ENCODE assay signal across 28 mouse cellular contexts in the genomic region with DNA sequence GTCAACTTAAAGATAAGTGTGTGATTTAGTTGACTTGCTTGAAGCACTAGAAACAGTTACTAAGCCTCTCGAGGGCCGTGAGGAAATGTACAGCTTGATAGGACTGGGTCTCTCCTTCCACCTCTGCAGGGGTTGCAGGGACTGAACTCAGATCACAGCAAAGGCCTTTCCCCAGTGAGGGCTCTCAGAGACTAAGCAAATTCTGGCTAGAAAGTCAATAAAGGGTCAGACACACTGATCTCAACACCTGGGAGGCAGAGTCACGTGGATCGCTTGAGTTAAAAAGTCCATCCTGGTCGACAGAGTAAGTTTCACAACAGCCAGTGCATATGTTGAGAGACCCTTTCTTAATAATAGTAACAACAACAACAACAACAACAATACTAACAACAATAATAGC. TPM values are rescaled to one million over a fixed set of nuclear protein-coding genes. Genes with fewer than 3 reads are reported as not detected.
"Had no signal": no experiment of that assay in that cellular context is flagged by ENCODE, and none has a peak within 500 bp of the region (broad histone marks: within the 10 kb centered on the region; RNA-seq: fewer than 3 reads in every experiment).

No protein-coding gene starts in this region.

- ATAC-seq: forebrain, postnatal 0 days; hindbrain, postnatal 0 days; intestine, embryonic 16.5 days had no signal

- H3K9ac ChIP-seq: forebrain, postnatal 0 days; heart, embryonic 12.5 days; hindbrain, embryonic 13.5 days; hindbrain, embryonic 15.5 days; kidney, embryonic 15.5 days; limb, embryonic 12.5 days; liver, embryonic 15.5 days had no signal

- H3K27me3 ChIP-seq: heart, embryonic 12.5 days; hindbrain, embryonic 13.5 days; hindbrain, embryonic 15.5 days; kidney, embryonic 15.5 days; limb, embryonic 12.5 days; liver, embryonic 15.5 days had no signal

- H3K4me3 ChIP-seq: heart, embryonic 10.5 days; heart, embryonic 12.5 days; hindbrain, embryonic 13.5 days; hindbrain, embryonic 15.5 days; kidney, embryonic 15.5 days; left cerebral cortex, adult 2 months; limb, embryonic 10.5 days; limb, embryonic 12.5 days; liver, embryonic 15.5 days had no signal

- H3K4me2 ChIP-seq: heart, embryonic 12.5 days; hindbrain, embryonic 13.5 days; hindbrain, embryonic 15.5 days; kidney, embryonic 15.5 days; limb, embryonic 12.5 days; liver, embryonic 15.5 days had no signal

- DNase-seq: forebrain, postnatal 0 days; gastrocnemius, postnatal 10 days; gastrocnemius, postnatal 25 days; heart, adult 18-20 months; heart, postnatal 14 days; heart, postnatal 36 days; kidney, adult 11 months; kidney, adult 9 months; kidney, postnatal 14 days; kidney, postnatal 36 days; layer of hippocampus, adult 9-11 months had no signal

- H3K4me1 ChIP-seq: heart, embryonic 10.5 days; heart, embryonic 12.5 days; hindbrain, embryonic 13.5 days; hindbrain, embryonic 15.5 days; kidney, embryonic 15.5 days; limb, embryonic 10.5 days; limb, embryonic 12.5 days had no signal

- H3K9me3 ChIP-seq: heart, embryonic 10.5 days; heart, embryonic 12.5 days; hindbrain, embryonic 13.5 days; hindbrain, embryonic 15.5 days; kidney, embryonic 15.5 days; limb, embryonic 10.5 days; limb, embryonic 12.5 days; liver, embryonic 15.5 days had no signal

- H3K27ac ChIP-seq: heart, embryonic 10.5 days; hindbrain, embryonic 13.5 days; hindbrain, embryonic 15.5 days; hindbrain, postnatal 0 days; kidney, embryonic 15.5 days; kidney, postnatal 0 days; left cerebral cortex, adult 2 months; limb, embryonic 10.5 days; limb, embryonic 12.5 days; liver, embryonic 15.5 days had no signal

RNA-seq across cellular contexts. Expression of gene Gm10570, which starts 27.4 kb away (rescaled TPM):
- total RNA-seq: gastrocnemius, postnatal 10 days; gastrocnemius, postnatal 25 days; granulocyte monocyte progenitor cell, adult 5-6 weeks; heart, adult 18-20 months; hematopoietic stem cell, adult 5-6 weeks; left cerebral cortex, postnatal 14 days had no signal
- polyA plus RNA-seq: hindbrain, embryonic 11.5 days; intestine, embryonic 14.5 days; intestine, embryonic 16.5 days; limb, embryonic 10.5 days; limb, embryonic 12.5 days; liver, embryonic 15.5 days had no signal

RNA-seq across cellular contexts. Expression of gene Fabp3, which starts 27.5 kb away (rescaled TPM):
- total RNA-seq: granulocyte monocyte progenitor cell, adult 5-6 weeks; hematopoietic stem cell, adult 5-6 weeks had no signal

RNA-seq across cellular contexts. Expression of gene Serinc2, which starts 56.9 kb away (rescaled TPM):
- total RNA-seq: granulocyte monocyte progenitor cell, adult 5-6 weeks; hematopoietic stem cell, adult 5-6 weeks had no signal
